8 mouse cellular contexts compared by ENCODE assay signal in the genomic region with DNA sequence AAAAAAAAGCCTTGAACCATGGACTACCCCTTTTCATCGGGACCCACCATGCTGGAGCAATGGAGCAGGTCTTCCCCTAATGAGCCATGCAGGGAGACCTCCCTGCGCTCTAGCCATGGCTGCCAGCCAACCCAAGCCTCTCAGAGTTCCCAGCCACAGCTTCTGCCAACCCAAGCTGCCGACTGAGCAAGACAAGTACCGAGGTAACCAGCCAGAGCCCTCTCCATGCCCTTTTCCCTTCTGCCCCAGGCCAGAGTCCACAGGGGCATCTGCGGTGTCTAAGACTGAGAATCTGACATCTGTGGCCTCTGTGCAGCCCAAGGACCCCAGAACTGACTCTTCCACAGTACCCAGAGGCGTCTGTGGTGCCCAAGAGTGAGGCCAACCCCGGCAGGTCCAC. TPM values are rescaled to one million over a fixed set of nuclear protein-coding genes. Genes with fewer than 3 reads are reported as not detected.
A peak's percentile ranks its signal among the peaks of the same experiment; 100 is the strongest.
DNase-seq lines count a peak whose midpoint lies in the region; ATAC-seq lines count a peak whose summit lies in the region.

No protein-coding gene starts in this region.

- ATAC-seq in cerebellum, adult (ENCODE audit: insufficient number of reproducible peaks, low FRiP score, low TSS enrichment), result no peak; the same call in 1 of the 2 replicates
- no peak for ATAC-seq in frontal cortex, adult (ENCODE audit: low TSS enrichment)

- DNase-seq in cerebellum, adult 11 months, result peak; percentile 30
- peak; percentile 30 for DNase-seq in layer of hippocampus, adult 9-11 months
- DNase-seq in layer of hippocampus, adult 11-12 months (ENCODE audit: low spot score), result no peak
- peak; percentile 35 for DNase-seq in adrenal gland, postnatal 14 days
- peak; percentile 62 for DNase-seq in heart, postnatal 4 days
- no peak for DNase-seq in thymus, adult 18-20 months

RNA-seq across cellular contexts. Expression of gene Oxsr1, which starts 45.9 kb away (rescaled TPM):
- total RNA-seq in adrenal gland, postnatal 14 days (2021), result 33.8 and 36.5 TPM in 2 replicates
- total RNA-seq in heart, postnatal 4 days (2021), result 10 to 100 TPM; 35.5 to 36.5 TPM

Comparison
In these comparisons a context has a peak if more than half of its experiments do, and no peak if none do; other contexts are left out.
1. DNase-seq: peak in cerebellum, adult 11 months (single experiment), layer of hippocampus, adult 9-11 months (single experiment), adrenal gland, postnatal 14 days (single experiment) and heart, postnatal 4 days (single experiment); none in layer of hippocampus, adult 11-12 months (single experiment) and thymus, adult 18-20 months (0 of 2).